In genomic region chr8:64519650-64520049, GRCm38 (mm10) we compare ENCODE assay signal across 13 mouse cellular contexts.
"Had no signal": no experiment of that assay in that cellular context is flagged by ENCODE, and none has a peak within 500 bp of the region (broad histone marks: within the 10 kb centered on the region; RNA-seq: fewer than 3 reads in every experiment).

No protein-coding gene starts in this region.

- DNase-seq: gastrocnemius, adult 2 months; gastrocnemius, postnatal 10 days; gastrocnemius, postnatal 25 days; heart, adult 18-20 months; heart, postnatal 10 days; heart, postnatal 4 days; kidney, adult 18-20 months; kidney, adult 8-10 months; kidney, postnatal 10 days; kidney, postnatal 25 days; kidney, postnatal 4 days; liver; liver, embryonic 13.5 days had no signal
